Comparison of ENCODE assay signal across 20 mouse cellular contexts in genomic region chr16:89857666-89858065, GRCm38 (mm10).
"Had no signal": no experiment of that assay in that cellular context is flagged by ENCODE, and none has a peak within 500 bp of the region (broad histone marks: within the 10 kb centered on the region; RNA-seq: fewer than 3 reads in every experiment).

No protein-coding gene starts in this region.

- H3K36me3 ChIP-seq: liver, embryonic 12.5 days; liver, embryonic 15.5 days; lung, embryonic 15.5 days had no signal

- H3K4me3 ChIP-seq: intestine, embryonic 15.5 days; kidney, embryonic 15.5 days; limb, embryonic 10.5 days; limb, embryonic 13.5 days; liver, embryonic 12.5 days; liver, embryonic 15.5 days; lung, embryonic 15.5 days; megakaryocyte, embryonic 14.5 days; midbrain, embryonic 10.5 days had no signal

- H3K4me1 ChIP-seq: liver, embryonic 15.5 days had no signal

- DNase-seq: kidney, adult 11 months; kidney, adult 8-10 months; kidney, postnatal 10 days; kidney, postnatal 36 days; liver; lung, adult 18-20 months; lung, postnatal 10 days; lung, postnatal 36 days; midbrain, embryonic 14.5 days; right cerebral cortex, postnatal 25 days; thymus, postnatal 25 days had no signal

- H3K27ac ChIP-seq: intestine, embryonic 15.5 days; kidney, embryonic 15.5 days; limb, embryonic 10.5 days; limb, embryonic 13.5 days; liver, embryonic 12.5 days; liver, embryonic 15.5 days; lung, embryonic 15.5 days; midbrain, embryonic 10.5 days had no signal

- H3K27me3 ChIP-seq: intestine, embryonic 15.5 days; kidney, embryonic 15.5 days; limb, embryonic 13.5 days; liver, embryonic 12.5 days; liver, embryonic 15.5 days; lung, embryonic 15.5 days; megakaryocyte, embryonic 14.5 days had no signal
